Mouse (Mus musculus) left cerebral cortex, postnatal 14 days (tissue): ENCODE data around the gene Kctd12. TPM values are rescaled to one million over a fixed set of nuclear protein-coding genes. Genes with fewer than 3 reads are reported as not detected.

ENCODE experiments used
- DNase-seq, 2 experiments: peaks; one replicate each; pipeline ENCODE4 v3.0.0; 2021 to 2022; ENCODE audit warnings: low spot score in 2 of 2, mixed read lengths in 1 of 2
- intact Hi-C: fragments of 180-260 bp; cut with DNase I; formaldehyde crosslinking; loops from one replicate; pipeline ENCODE4 v1.15.1; 2025
- microRNA-seq, 2 experiments: library from miRNA; unstranded; fragments of <30 nt; microRNA quantifications; one replicate each; pipeline ENCODE4 v1.2.0; 2022
- total RNA-seq, 2 experiments: library from RNA; stranded (reverse); gene quantifications; 2 replicates each; pipeline ENCODE4 v1.2.3; 2021

Kctd12 gene
- total RNA-seq, 2 experiments from 2014 or later, result 49.7 to 56.8 TPM

- intact Hi-C loops, result no loop called here
- no peak for DNase-seq
Measured at GRCm38 (mm10) chr14:102975865-102976264, 6.6 kb downstream of the Kctd12 start.

GRCm38 (mm10) chr14:102968824-102969223 is 13.6 kb downstream of the Kctd12 start:
- no peak for DNase-seq
- intact Hi-C loops, result no loop called here

DNA sequence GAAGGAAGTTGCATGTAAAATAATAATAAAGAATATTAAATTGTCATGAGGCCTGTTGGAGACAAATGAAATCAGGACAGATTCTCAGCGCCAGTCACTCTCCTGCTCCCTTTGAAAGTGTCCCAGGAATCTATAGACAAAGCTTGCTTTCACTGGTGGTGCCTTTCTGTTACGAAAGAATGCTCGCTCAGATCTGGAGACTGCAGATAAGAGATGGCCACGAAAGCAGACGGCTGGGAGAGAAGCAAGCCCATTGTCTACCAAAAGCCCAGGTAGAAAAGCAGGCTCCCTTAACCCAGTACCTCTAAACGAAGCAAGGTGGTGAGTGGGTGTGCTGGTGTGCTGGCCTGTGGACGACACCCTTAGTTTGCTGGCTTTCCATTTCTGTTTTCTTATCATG is 16.2 kb downstream of the Kctd12 start:
- DNase-seq, result no peak
- intact Hi-C loops, result no loop called here

DNA sequence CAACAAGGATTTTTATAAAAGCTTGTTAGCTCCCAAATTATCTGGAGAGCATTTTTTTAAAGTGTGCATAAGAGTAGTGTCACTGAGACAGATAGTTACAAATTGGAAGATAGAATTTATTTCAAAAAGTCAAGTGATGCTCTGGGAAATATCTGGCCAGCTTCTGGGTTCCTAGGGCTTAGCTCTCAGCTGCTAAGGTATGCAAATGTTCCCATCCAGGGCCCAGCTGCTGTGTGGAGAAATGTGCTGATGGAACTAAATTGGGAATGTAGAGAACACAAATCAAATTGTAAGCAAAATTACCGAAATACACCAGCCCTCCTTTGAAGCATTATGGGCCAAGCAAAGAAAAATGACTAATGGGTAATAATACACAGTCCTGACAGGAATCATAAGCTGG is 16.6 kb downstream of the Kctd12 start:
- DNase-seq, result peak in 1 of 2 experiments; percentile 13
- intact Hi-C loops, result no loop called here

GRCm38 (mm10) chr14:102962019-102962418 is 20.4 kb downstream of the Kctd12 start:
- no peak for DNase-seq
- intact Hi-C loops, result no loop called here

DNA sequence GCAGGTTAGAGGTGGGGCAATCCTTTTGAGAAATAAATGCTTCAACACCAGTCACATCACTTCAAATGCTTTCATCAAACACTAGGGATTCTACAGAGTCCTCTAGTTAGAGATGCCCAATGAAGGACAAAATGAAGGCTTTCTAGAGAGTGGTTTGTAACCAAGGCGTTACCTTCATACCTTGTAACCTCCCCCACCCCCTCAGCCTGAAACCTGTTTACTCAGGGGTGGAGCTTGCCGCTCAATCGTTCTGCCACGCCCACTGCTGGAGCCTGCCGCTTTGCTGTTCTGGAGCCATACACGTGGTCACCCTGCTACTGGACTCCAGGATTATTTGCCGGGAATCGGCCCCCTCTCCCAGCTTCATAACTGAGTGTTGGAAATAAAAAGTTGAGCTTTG is 28.9 kb downstream of the Kctd12 start:
- DNase-seq, result no peak
- intact Hi-C loops, result no loop called here

- intact Hi-C loops, result no loop called here
- no peak for DNase-seq
Measured at GRCm38 (mm10) chr14:102951974-102952373, 30.5 kb downstream of the Kctd12 start.

- intact Hi-C loops, result no loop called here
Measured at GRCm38 (mm10) chr14:102947796-102948195, 34.6 kb downstream of the Kctd12 start.

GRCm38 (mm10) chr14:102942222-102942843 is 40.1 kb downstream of the Kctd12 start:
- DNase-seq, result no peak
- intact Hi-C loops, result no loop called here

More at GRCm38 (mm10) chr14:102947796-102948195, 34.6 kb downstream of the Kctd12 start:
- DNase-seq, result no peak

DNA sequence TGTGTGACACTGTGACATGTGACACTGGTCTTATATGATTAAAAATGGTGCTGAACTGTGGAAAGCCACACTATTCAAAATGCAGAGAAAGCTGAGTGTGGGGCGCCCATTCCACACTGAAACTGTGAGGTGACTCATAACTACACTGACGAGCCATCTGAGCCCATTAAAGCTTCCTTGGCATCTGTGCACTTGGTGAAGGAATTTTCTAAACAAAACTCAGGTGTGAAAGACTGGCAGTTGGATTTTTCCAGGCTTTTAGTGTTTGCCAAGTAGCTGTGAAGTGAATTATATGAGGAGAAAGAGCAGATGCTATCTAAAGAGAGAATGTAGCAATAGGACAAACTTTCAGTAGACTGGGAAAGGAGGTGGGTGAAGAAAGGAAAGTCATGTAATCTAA is 47.6 kb downstream of the Kctd12 start:
- intact Hi-C loops, result no loop called here
- DNase-seq, result peak in 1 of 2 experiments; percentile 49

DNA sequence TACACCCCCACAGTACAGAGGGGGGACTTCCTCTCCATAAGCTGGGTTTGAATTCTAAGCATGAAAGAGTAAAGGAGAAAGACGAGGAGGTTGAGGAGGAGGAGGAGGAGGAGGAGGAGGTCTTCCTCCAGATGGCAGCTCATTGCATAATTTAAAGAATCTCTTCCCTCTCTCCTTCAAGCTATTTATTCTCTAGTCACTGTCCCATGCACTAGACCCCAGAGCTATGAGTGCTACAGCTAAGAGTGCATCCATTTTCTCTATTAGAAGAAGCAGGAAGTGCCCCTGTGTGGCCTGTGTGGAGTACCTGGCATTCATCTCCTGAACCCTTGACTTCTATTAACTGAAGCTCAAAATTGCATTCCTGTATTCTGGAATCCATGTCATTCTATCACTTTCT is 51.5 kb downstream of the Kctd12 start:
- intact Hi-C loops, result no loop called here
- DNase-seq, result no peak

DNA sequence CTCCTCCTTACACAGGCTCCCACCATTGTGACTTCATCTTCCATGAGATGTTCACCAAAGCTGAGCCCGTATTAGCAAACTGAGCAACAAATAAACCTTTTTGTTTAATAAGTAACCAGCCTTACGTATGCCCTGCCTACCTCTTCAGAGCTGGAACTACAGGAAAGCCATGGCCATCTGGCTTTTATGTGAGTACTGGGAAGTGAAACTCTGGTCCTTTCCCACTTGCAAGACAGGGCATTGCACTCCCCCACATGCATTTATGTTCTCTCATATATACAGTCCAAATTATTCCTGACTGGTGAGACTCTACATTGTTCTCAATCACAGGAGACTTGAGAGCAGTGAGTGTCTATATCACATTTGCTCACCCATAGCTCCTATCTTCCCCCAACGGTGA is 52.9 kb downstream of the Kctd12 start:
- DNase-seq, result no peak
- intact Hi-C loops, result no loop called here

GRCm38 (mm10) chr14:102927847-102928466 is 54.5 kb downstream of the Kctd12 start:
- intact Hi-C loops, result no loop called here

More at GRCm38 (mm10) chr14:102927847-102928466, 54.5 kb downstream of the Kctd12 start:
- DNase-seq, result no peak

Small RNA genes within 50 kb of the gene (microRNA-seq; reads per million reads assigned to microRNA genes)
- gene Mir5130, result 2.0 to 4.7 reads per million in 2 experiments

Other genes starting within 250 kb of the Kctd12 start
- gene Acod1, start 64.3 kb upstream of the Kctd12 start, total RNA-seq, result not detected
- 1 to 10 TPM; 6.3 to 7.4 TPM for gene Cln5, start 87.6 kb upstream of the Kctd12 start, total RNA-seq
- 10 to 100 TPM; 72.2 to 74.1 TPM for gene Fbxl3, start 116.9 kb upstream of the Kctd12 start, total RNA-seq